Mouse (Mus musculus) neutrophil, adult 59 days (primary cell): ENCODE data around the gene Prpsap2. TPM values are rescaled to one million over a fixed set of nuclear protein-coding genes. Genes with fewer than 3 reads are reported as not detected.

ENCODE experiments used
- total RNA-seq, 2 experiments: library from RNA; stranded (reverse); gene quantifications; 1 replicate in 1 of 2; 2 replicates in 1 of 2; pipeline ENCODE4 v1.2.4; 2023

Prpsap2 gene
- total RNA-seq: 10 to 100 TPM; 17.0 to 23.1 TPM

DNA sequence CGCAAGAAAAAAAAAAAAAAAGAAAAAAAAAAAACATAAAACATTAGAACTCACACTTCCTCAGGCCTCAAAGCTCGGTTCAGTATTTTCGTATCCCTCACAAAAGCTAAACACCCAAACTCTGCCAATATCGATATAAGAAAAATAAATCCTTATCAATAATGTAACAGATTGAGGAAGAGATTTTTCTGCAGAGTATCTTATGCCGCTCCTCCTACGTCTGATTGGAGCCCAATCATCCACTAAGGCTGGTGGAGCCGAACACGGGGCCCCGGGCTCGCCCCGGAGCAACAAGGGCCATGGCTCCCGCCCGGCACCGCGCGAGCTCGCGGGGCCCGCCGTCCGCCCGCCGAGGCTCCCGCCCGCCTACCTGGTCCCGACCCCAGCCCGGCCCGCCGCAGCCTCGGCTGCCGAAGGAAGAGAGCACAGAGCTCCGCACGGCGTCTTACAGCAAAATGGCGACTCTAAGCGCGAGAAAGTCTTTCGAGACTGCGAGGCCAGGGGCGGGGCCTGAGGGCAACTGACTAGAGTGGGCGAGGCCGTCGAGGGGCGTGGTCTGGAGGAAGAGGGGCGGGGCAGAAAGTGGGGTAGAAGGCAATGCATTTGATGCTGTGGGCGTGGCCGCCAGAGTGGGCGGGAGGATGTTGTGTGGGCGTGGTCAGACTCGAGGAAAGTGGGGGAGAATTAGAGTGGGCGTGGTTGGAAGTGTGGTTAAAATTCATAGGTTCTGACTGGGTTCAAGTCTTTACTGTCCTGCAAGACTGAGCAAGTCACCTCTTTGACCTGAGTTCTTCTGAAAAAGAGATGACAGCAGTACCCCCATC is at the start of gene Prpsap2:
Gene Prpsap2, minus strand, starts transcription at position 505 of the 824 bp plus-strand sequence.

DNA sequence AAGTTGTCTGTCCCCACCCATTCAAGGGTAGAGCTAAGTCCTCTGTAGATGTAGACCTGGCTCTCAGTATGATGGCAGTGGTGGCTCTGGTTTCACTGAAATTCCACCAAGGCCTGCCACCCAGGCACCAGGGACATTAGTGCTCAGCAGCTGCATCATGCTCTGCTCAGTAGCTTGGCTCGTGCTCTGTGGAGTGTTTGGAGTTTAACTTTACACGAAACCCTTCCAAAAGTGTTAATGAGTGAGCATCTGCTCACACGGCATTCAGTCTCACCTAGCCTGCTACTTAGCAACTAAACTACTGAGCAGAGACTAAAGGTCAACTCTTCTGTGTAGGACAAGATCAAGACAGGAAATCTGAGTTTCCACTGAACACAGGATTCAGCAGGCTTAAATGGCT is 41.3 kb downstream of the Prpsap2 start, which contains the start of gene Slc5a10:
Gene Slc5a10, minus strand, starts transcription at position 191 of the 400 bp plus-strand sequence.

DNA sequence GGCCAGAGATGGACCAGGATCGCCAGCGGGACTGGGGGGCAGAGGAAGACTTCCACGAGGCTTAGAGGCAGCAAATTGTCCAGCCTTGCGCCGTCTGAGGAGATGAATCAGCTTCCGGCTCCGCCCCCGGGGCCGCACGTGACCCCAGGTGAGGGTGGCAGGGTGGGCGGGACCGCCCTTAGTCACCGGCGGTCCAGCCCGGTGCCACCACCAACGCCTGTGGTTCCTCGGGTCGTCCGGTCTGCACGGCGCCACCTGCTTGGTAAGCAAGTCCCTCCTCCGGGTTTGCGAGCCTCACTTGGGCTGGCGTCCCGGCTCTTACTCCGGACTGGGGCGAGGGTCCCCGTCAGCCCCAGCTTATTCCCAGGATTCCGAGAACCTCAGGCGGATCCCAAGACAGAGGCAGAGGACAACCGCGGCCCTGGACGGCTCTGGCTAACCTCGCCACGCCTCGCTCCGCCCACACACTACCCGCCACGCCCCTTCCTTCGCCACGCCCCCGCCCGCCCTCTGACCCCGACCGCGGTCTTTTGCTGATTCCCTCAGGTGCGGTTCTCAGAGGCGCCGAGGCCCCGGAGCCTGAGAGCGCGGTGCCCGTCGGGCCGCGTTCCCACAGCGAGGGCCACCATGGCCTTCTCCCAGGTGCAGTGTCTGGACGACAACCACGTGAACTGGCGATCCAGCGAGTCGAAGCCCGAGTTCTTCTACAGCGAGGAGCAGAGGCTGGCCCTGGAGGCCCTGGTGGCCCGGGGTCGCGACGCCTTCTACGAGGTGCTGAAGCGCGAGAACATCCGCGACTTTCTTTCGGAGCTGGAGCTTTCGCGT is 77.8 kb downstream of the Prpsap2 start, which contains the start of gene Fam83g:
Gene Fam83g, plus strand, starts transcription at position 185 of the 825 bp plus-strand sequence.

Other genes starting within 250 kb of the Prpsap2 start
- under 1 TPM in 1 of 2 experiments, not detected in 1; 0.49 TPM for gene Epn2, start 182.4 kb downstream of the Prpsap2 start, total RNA-seq
- gene Grap, start 108.8 kb downstream of the Prpsap2 start, total RNA-seq: 10 to 100 TPM in 1 of 2 experiments, 1 to 10 TPM in 1; 7.6 to 13.1 TPM
- gene Fam83g, start 78.0 kb downstream of the Prpsap2 start, total RNA-seq: under 1 TPM; 0.18 to 0.69 TPM
- gene Slc5a10, start 41.3 kb downstream of the Prpsap2 start, total RNA-seq: not detected
- 10 to 100 TPM; 18.9 to 19.9 TPM for gene Ulk2, start 93.0 kb upstream of the Prpsap2 start, total RNA-seq
- gene Akap10, start 168.2 kb upstream of the Prpsap2 start, total RNA-seq: 10 to 100 TPM; 40.6 to 43.7 TPM
- gene Specc1, start 194.7 kb upstream of the Prpsap2 start, total RNA-seq: 10 to 100 TPM; 23.4 to 27.0 TPM